Mouse (Mus musculus) cerebellum, adult 11-12 months (tissue): ENCODE measurements around the gene Pofut2.
A peak's percentile ranks its signal among the peaks of the same experiment; 100 is the strongest.
"Not testable (repeated sequence)": the region's sequence is repeated elsewhere in the genome, so short reads cannot be mapped to it uniquely, and the experiment has no call there.

ENCODE experiments used
- DNase-seq: peaks from one replicate; pipeline ENCODE4 v3.0.0; 2022

The Pofut2 gene

GRCm38 (mm10) chr10:77272980-77273730 lies 14.1 kb downstream of the Pofut2 start:
- peak; percentile 94 for DNase-seq

GRCm38 (mm10) chr10:77273798-77274197 lies 14.8 kb downstream of the Pofut2 start:
- DNase-seq = peak; percentile 58

GRCm38 (mm10) chr10:77282085-77282484 lies 23.1 kb downstream of the Pofut2 start:
- DNase-seq = not testable (repeated sequence)

- peak; percentile 76 for DNase-seq
These were observed 23.8 kb downstream of the Pofut2 start for GRCm38 (mm10) chr10:77282822-77283221.

- DNase-seq = no peak
These were observed 25.8 kb downstream of the Pofut2 start for GRCm38 (mm10) chr10:77284832-77285231.

GRCm38 (mm10) chr10:77287626-77288025 lies 28.6 kb downstream of the Pofut2 start:
- DNase-seq = no peak

GRCm38 (mm10) chr10:77288639-77289195 lies 29.7 kb downstream of the Pofut2 start:
- no peak for DNase-seq

GRCm38 (mm10) chr10:77289559-77289958 lies 30.5 kb downstream of the Pofut2 start:
- DNase-seq = no peak

- DNase-seq = no peak
These were observed 31.8 kb downstream of the Pofut2 start for GRCm38 (mm10) chr10:77290624-77291366.

GRCm38 (mm10) chr10:77294691-77295090 lies 35.7 kb downstream of the Pofut2 start:
- DNase-seq = peak; percentile 91

- no peak for DNase-seq
These were observed 39.6 kb downstream of the Pofut2 start for GRCm38 (mm10) chr10:77298621-77299020.

GRCm38 (mm10) chr10:77299194-77299593 lies 40.2 kb downstream of the Pofut2 start:
- DNase-seq = no peak

- DNase-seq = no peak
These were observed 41.4 kb downstream of the Pofut2 start for GRCm38 (mm10) chr10:77300237-77300933.

GRCm38 (mm10) chr10:77300934-77301297 lies 41.9 kb downstream of the Pofut2 start:
- DNase-seq = no peak

GRCm38 (mm10) chr10:77304362-77304761 lies 45.3 kb downstream of the Pofut2 start:
- DNase-seq = no peak

- DNase-seq = no peak
These were observed 46.0 kb downstream of the Pofut2 start for GRCm38 (mm10) chr10:77304840-77305533.

- DNase-seq = no peak
These were observed 46.7 kb downstream of the Pofut2 start for GRCm38 (mm10) chr10:77305766-77306165.

GRCm38 (mm10) chr10:77308978-77309377 lies 50.0 kb downstream of the Pofut2 start:
- DNase-seq = no peak

GRCm38 (mm10) chr10:77314711-77315266 lies 55.8 kb downstream of the Pofut2 start:
- DNase-seq = no peak

GRCm38 (mm10) chr10:77315682-77316081 lies 56.7 kb downstream of the Pofut2 start:
- DNase-seq = no peak
